Mouse (Mus musculus): ENCODE data around the gene Rab3b.

DNA sequence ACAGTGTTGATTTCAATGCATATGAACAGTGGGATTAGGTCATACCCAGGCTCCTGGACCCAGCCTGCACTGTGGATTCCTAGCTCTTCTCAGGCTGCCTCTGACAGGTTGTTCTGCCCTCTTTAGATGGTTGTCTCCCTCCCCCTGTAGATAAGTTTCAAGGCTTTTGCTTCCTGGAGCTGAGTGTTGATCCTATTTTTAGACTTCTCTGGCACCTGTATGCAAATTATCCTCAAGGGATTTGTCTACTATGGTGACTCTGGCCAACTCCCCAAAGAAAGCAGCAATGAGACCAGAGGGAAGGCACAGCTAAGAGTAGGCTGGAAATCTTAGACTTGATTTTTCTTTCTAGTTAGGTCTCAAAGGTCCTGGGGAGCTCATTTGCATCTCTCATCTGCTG lies 28.6 kb downstream of the Rab3b start:
- TF ChIP-seq CTCF (IDR thresholded peaks at IDR 0.05; ENCODE audit: low read depth) (no peak), EP300 (IDR thresholded peaks at IDR 0.05; ENCODE audit: low read depth) (no peak)
